Mouse (Mus musculus): ENCODE results near the gene 3110082I17Rik. TPM values are rescaled to one million over a fixed set of nuclear protein-coding genes. Genes with fewer than 3 reads are reported as not detected.
"Not testable (repeated sequence)": the region's sequence is repeated elsewhere in the genome, so short reads cannot be mapped to it uniquely, and the experiment has no call there.

Gene 3110082I17Rik
- polyA plus RNA-seq, 2 experiments from 2014 or later: 2.5 to 6.8 TPM

DNA sequence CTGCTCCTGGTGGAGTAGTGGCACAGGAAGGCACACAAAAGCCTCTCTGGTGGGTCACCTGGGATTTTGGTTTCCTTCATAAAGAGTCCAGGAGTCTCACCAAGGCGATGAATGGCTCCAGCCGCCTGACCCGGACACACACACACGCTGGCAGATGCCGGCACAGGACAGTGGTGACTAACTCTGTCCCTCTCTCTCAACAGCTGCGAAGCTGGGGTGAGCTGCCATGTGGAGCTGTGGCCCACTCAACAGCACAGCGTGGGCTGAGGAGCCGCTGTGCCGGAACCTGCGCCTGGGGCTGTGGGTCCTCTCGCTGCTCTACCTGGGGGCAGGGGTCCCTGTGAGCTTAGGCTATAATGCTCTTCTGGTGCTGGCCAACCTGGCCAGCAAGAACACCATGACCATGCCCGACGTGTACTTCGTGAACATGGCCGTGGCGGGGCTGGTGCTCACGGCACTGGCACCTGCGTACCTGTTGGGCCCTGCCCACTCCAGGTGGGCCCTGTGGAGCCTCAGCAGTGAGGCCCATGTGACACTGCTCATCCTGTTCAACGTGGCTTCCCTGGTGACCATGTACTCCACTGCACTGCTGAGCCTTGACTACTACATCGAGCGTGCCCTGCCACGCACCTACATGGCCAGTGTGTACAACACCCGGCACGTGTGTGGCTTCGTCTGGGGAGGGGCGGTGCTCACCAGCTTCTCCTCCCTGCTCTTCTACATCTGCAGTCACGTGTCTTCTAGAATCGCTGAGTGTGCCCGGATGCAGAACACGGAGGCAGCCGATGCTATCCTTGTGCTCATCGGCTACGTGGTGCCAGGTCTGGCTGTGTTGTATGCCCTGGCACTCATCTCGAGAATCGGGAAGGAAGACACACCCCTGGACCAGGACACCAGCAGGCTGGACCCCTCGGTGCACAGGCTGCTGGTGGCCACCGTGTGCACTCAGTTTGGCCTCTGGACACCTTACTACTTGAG is 67.8 kb downstream of the 3110082I17Rik start:
- ATAC-seq: no peak

DNA sequence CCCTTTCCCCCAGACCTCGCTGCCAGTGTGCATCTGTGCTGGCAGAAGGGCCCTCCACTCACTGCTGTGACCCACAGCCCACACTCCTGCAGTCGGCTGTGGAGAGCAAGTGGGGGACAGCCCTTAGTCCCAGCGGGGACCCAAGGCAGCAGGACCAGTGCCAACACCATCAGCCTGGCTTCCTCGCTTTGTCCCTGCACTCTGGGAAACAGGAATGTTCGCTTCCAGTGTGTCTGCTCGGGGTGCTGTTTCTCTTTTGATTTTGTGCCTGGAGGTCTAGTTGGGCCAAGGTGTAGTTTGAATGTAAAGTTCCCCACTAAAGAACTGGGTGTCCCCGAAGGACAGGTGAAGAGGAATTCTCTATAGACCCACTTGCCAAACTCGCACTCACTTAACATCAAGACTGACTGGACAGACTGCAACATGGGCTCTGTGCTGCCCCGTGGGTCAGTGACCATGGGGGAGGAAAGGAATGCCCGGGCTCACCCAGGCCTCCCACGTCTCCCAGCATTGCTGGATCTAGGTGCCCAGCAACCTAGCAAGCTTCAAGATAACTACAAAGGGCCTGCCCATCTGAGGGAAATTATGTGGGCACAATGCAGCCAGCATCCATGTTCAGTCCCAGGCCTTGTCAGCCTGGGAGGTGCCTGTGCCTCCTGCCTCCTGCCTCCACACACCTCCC is 68.9 kb downstream of the 3110082I17Rik start:
- no peak for ATAC-seq

DNA sequence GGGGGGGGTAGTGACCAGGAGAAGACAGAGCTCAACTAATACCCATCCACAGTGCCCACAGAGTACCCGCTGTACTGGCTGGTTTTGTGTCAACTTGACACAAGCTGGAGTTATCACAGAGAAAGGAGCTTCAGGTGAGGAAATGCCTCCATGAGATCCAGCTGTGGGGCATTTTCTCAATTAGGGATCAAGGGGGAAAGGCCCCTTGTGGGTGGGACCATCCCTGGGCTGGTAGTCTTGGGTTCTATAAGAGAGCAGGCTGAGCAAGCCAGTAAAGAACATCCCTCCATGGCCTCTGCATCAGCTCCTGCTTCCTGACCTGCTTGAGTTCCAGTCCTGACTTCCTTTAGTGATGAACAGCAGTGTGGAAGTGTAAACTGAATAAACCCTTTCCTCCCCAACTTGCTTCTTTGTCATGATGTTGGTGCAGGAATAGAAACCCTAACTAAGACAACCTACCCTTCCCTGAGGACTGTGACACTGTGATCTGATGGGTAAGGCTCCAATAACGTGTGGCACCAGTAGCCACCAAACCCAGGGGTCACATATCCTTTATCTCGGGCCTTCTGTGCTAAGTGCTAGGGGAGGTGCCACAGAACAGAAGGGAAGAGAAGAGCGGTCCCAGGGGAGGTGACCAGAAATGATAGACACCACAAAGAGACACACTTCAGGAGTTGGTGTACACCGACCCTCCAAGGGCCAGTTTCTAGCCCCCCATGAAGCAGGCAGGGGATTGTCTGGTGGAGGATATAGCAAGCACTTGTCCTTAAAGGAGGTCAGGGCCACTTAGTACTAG is 69.8 kb downstream of the 3110082I17Rik start:
- ATAC-seq: not testable (repeated sequence)

DNA sequence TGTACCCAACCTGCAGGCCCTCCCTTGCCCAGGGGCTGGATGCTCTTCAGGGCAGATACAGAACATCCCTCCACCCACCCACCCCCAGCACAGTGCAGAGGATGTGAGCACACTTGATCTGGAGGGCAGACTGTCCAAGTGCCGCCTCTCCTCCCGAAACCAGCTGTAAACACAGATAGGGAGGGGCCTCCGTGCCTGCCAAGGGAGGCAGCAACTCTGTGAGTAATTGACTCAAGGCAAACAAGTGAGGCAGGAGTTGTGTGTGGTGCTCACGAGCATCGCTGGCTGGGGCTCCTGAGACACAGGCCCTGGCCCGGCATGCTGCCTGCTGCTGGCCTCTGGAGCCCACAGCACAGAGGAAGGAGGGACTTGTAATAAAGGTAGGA is 70.7 kb downstream of the 3110082I17Rik start:
- peak; percentile 10 for ATAC-seq

DNA sequence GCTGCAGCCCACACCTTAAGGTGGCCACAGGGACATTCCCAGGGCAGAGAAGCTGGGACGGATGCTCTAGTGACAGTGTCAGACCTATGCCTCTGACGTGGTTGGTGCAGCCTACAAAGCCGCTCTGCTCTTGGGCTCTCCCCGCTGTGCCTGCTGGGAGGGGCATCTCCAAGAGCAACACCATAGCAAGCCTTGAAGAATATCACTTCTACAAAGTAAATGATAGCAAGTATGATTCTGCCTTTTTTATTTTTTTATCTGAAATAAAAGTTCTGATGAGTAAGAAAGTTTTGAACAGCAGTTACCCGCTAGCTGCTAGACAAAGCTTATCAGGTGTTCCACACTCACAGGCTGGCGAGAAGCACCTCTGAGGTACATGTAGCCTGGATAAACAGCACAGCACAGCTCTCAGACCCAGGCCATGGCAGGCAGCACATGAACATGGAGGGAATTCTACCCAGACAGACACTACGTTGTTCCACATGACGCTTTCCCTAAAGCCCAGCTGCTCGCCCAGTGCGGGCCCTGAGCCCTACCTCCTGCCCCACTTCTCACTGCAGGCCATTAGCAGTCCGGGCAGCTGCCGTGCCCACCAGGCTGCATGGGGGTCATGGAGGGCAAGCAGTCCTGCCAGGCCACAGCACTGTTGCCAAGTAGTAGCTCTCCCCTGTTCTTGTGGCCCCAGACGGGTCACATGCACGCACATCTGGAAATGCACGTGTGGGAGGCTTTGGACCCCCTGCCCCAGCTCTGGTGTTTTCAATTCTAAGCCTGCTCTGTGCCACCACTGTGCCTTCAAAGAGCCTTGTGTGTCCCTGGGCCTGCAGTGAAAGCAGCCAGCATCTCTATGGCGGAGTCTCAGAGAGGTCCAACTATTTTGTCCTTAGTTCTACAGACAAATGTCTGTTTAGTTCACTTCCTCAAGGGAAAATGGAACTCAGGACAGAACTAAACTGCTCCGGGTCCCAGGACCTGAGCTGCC is 71.3 kb downstream of the 3110082I17Rik start:
- peak; percentile 60 for ATAC-seq

DNA sequence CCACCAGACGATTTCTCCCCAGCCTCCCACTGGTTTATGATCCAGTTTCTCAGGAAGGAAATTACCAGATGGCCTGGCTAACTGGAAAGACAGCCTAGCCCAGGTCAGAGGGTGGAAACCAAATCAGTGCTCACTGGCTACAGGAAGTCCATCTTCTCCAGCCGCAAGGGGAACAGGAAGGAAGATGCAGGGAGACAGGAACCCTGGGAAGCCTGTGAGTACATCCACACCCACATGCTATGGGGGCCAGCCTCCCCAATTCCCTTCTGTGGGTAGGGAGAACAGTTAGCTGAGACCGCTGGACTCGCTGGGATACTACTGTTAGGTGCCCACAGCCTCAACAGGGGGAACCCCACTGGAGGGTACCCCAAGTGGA is 72.1 kb downstream of the 3110082I17Rik start:
- no peak for ATAC-seq

DNA sequence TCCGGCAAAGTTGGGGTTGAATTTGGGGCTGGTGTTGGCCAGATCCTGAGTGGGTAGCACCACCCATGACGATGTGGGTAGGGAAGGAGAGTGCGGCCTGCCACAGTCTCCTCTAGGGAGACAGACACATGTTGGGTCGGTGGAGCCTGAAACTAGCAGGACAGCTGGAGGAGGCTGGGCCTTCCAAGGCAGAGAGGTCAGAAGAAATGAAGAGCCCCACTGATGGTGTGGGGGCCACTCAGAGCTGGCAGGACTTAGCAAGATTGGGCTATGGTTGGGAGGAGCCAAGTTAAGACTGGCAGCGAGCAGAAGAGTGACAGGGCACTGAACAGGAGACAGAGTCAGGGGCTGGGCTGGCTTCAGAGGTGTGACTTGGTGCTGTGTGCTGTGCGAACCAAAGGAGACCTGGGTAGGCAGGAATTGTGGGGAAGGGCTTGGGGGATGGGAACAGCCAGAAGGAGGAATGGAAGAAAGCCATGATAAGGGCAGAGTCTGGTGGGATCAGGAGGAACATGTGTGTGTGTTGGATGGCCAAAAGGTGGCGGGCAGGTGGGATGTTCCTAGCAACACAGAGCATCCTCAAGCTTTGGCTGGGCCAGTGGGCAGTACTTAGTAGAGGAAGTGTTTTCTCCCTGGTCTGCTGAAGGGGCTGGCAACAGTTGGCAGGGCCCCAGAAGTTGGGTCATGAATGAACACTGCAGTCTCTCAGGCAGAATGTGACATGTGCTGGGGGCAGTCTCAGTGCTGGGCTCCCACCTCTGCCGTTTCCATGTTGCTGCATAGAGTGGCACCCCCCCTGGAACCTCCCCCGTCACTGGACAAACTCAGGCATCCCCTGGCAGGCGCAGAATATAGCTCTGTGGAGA is 72.8 kb downstream of the 3110082I17Rik start:
- ATAC-seq: no peak

DNA sequence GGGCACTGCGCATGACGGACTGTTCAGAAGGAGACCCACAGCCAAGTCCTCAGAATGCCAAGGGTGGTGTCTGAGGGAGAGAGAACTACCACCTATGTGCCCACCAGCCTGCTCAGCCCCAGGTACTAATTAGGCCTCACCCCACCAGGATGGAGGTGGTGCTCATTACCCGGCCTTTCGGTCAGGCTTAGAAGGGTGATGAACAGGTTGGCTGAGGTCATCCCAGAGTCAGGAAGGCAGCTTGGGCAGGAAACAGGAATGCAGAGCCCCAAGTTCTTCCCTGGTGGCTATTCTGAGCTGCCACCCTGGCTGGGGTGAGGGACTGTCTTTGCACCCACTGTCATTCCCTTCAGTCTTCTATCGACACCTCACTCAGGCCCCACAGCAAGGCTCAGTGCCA is 74.3 kb downstream of the 3110082I17Rik start:
- no peak for ATAC-seq

DNA sequence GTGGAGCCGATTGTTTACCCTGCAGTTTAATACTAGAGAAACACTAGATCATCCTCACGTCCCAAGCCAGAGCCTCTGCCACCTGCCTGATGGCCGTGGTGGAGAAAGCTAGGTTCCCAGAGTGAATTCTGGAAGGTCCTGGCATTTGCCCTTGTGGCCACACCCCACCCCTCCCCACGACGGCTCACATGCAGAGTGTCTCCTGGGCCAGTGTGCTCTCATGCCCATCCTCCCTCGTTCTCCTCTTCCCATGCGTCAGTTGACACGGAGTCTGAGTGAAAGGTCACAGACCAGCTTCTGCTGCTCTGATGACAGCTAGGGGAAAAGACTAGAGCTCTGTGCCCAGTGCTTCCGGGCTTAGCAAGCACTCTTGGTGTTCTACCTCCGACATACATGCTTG is 75.8 kb downstream of the 3110082I17Rik start:
- ATAC-seq: peak; percentile 30

DNA sequence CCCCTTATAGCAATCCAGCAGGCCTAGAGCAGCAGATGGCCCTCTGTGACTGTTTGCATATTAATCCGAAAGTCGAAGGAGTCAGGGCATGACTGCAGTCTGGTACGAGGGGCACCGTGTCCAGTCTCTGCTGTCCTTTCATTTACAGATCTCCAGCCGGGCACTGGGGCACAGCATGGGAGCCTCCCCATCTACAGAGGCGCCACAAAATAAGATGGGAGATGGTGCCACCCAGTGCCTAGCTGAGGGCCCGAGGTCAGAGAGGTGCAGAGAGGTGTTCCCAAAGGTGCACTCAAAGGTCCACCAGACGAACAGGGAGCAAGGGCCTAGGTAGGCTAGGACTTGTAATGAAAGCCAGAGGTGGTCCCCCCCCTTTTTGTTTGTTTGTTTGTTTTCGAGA is 77.1 kb downstream of the 3110082I17Rik start:
- ATAC-seq: no peak

DNA sequence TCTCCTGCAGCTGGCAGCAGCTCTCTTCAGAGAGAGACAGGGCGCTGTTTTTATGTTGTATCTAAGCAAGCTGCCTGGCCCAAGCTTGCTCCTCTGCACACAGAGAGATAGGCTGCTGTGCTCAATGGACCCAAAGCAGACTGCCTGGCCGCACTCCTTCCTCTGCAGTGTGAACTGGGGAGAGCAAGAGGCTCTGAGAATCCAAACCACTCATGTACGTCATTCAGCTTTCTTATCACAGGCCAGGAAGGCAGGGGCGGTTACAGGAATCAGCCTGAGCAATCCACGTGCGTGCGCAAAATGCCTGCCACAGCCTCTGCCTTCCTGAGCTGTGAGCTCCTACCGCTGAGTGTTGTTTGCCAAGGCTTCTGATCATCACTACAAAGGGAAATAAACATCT is 77.6 kb downstream of the 3110082I17Rik start:
- ATAC-seq: peak; percentile 71

DNA sequence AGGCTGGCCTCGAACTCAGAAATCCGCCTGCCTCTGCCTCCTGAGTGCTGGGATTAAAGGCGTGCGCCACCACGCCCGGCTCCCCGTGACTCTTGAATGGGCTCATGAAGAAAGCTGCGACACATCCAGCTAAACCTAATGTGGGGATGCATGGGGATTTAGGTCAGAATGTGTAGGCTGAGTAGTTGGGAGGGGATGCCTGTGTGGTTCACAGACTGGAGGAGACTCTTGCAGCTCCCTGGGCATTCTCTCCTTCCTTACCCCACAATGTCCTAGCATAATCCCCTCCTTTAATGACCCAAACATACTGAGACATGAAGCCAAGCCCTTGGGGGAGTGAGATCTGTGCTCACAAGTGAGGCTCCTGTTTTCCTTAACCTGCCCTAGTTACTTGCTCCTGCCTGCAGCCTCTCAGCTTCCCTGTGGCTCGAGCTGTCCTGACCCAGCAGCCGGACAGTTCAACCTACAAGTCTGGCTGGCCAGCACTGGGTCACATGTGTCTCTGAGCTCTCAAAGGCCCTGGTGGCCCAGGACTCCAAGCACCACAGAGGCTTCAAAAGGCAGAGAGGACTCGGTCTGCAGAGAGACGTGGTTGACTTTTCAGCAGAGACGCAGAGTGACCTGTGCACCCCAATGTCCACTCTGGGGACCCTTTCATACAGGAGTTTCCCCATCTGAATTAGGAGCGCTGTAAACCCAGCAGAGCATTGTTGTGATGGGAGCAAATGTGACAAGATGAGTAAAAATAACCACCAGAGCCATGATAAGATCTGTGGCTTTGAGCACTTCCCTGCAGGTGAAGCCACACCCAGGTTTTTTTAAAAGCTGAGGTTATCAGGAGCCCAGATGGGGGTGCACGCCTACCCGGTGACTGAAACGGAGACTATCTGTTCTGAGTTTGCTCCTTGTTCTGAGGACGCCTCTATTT is 78.5 kb downstream of the 3110082I17Rik start:
- ATAC-seq: peak; percentile 74

DNA sequence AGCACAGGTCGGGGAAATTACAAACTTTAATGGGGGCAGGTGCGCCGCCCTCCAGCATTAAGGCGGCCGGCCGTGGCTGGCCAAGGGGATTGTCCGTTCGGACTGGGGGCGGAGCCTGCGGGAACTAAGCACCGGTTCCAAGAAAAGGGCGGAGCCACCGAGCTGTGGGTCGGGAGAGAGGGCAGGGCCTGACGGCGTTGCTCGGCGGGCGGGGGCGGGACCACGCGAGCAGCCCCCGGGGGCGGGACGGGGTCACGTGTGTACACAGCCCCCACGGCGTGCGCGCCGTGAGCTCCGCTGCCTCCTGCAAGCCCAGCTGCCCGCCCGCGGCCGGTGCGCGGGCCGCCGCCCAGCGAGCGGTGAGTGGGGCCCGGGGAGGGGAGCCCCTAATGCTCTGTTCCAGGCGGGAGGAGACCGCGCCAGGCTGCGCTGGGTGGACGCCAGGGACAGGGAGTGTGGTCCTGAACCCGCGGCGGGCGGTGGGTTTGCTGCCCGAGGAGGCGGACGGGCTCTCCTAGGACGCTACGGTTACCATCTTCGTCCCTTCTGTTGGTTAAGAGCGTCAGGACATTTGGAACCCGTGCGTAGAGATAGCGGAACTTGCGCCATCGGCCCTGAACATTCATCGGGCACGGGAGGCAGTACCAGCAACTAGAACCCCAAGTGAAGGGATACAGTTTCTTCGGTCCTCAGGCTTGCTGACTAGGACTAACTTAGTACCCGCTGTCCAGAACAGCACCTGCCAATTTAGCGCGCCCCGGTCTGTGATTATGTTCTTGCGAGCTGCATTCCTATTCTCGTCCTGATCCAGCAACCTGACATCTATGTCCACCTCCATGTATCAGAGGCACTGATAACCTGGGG is 79.7 kb downstream of the 3110082I17Rik start:
- no peak for ATAC-seq

DNA sequence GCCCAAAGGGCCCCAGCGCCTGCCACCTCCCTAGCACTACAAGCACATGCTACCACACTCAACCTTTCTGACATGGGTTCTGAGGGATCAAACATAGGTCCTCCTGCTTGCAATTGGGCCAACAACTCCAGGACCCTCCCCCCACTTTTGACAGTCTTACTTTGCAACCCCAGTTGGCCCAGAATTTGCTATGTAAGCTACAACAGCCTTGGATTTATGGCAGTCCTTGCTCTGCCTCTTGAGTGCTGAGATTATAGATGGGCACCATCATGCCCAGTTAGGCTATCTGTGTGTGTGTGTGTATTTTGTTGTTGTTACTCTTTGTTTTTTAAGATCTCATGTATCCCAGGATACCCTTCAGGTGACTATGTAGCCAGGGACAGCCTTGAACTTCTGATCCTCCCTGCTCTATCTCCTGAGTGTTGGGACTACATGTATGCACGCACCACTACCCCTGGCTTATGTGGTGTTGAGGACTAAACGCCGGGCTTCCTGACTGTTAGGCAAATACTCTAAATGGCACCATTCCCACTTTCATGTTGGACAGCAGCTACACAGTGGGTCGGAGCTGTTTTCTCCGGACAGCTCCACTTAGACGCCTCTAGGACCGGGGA is 80.4 kb downstream of the 3110082I17Rik start:
- ATAC-seq: no peak

DNA sequence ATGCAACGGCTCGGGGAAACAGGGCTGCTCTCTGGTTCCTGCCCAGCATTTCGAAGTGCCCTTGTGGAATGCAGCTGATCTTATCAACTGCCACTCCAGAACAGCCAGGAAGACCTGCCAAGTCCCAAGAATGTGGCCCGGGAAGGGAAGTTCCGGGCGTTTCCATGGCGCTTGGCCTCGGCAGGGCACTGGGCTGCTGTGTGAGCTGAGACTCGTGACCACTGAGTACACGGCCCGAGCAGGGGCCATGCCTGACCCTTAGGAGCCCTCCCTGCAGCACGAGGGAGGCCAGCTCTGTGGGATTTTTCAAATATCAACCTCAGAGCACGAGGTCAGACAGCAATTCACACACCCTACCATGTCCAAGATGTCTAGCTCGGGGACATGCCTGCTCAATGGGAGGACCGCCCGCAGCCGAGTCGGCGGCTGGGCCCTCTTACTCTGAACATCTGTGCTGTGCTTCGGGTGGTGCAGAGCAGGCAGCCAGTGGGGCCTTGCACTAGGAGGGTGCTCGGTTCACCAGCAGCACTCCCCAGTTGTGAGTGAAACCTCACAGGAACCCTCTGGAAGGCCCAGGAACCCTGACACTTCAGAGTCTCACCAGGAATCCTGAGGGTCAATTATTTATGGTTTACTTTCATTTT is 81.2 kb downstream of the 3110082I17Rik start:
- ATAC-seq: no peak

DNA sequence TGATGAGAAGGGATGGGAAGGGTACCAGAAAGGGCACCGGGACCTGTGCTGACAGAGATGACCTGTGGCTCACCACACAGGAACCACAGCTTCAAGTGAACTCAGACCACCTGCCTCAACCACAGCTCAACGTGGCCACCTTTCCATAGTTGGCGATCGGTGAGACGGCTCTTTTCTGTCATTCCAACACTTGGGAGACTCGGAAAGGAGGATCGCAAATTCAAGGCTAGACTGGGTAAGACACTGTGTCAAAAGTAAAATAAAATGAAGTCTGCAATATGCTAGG is 82.1 kb downstream of the 3110082I17Rik start:
- ATAC-seq: no peak

DNA sequence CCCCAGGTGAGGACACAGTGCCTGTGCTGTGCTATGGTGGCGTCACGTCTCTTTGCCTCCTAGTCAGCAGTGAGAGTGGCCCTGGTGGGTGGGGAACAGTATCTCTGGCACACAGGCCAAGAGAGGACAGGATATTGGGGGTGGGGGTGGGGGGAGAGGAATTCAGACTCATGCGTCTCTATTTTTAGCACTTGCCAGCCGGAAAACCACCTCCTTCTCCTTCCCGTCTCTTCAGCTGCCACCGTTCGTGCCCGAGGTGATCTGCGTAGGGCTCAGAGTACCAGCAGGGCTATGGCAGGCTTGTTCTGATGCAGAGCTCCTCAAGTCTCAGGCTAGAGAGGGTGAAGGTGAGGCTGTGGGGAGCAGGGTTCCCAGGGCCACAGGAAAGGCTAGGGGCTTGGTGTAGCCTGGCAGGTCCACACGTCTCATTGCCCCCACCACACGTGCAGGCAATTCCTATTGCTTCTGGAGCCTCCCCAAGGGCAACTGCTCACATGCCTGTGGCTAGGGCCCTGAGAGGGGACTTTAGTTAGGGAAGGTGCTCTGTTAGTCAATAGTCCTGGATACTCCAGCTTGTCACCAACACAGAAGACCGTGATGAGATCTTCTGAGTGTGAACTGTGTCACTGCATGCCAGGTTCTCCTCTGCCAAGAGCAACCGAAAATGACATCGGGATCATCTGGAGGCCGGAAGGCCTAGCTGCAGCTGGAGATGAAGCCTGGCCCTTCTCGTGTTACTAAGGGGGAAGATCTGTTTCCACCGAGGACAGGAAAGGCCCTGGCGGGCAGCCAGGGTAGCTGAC is 82.7 kb downstream of the 3110082I17Rik start, which contains the start of gene Gpr146:
TSS of gene Gpr146 (plus strand) at position 230 of the 803 bp plus-strand sequence.
- peak; percentile 29 for ATAC-seq

Measured in CD4-positive, CD25-positive, alpha-beta regulatory T cell, adult 4 months (primary cell).